Mouse (Mus musculus): ENCODE measurements around the gene Ms4a7.
"Not testable (repeated sequence)": the region's sequence is repeated elsewhere in the genome, so short reads cannot be mapped to it uniquely, and the experiment has no call there.

Ms4a7 gene

GRCm38 (mm10) chr19:11335932-11336331, at the start of gene Ms4a7:
Ms4a7 (minus strand) TSS chr19:11336146.
- DNase-seq (ENCODE audit: low spot score in 2 of 2): no peak

GRCm38 (mm10) chr19:11376399-11376798, 40.5 kb upstream of the Ms4a7 start:
- DNase-seq (ENCODE audit: low spot score in 2 of 2): no peak

GRCm38 (mm10) chr19:11375273-11375672, 39.3 kb upstream of the Ms4a7 start, which contains the start of gene Ms4a4a:
Ms4a4a (plus strand) TSS chr19:11375523.
- DNase-seq (ENCODE audit: low spot score in 2 of 2): no peak

- no peak for DNase-seq (ENCODE audit: low spot score in 2 of 2)
Observed at GRCm38 (mm10) chr19:11371181-11371580, 35.2 kb upstream of the Ms4a7 start.

DNA sequence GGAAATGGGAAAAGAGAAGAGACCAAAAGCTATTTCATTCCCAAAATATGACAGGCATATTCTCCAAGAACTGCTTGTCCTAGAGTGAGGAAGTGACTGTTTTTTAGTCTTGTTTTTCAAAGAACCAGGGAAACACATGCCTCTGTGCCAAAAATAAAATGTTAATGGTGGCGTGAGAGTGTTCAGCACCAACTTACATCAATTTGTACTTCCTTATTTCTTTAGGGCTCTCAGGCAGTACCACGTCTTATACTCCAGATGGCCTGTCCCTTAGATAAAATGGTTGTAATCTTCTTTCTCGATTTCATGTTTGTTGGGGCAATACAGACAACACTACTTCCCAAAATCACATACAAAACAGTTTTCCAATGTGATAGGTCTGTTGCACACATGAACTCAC, 32.4 kb upstream of the Ms4a7 start:
- no peak for DNase-seq (ENCODE audit: low spot score in 2 of 2)

DNA sequence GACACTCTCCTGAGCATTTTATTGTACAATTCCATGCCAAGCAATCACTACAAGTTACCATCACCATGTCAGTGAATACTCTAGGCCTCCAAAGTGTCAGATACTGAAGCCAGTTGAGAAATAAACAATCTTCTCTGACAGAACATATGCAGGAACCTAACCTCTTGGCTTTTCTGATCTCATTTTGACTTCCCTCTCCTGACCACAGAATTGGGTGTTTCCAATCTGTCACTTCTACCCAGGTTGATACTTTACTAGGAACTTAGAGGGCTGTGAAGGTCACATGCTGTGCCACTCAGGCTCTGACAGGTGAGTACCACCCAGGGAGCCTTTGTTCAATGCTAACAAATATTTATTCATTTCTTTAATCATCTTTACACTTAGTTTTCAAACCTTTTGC, 26.1 kb upstream of the Ms4a7 start:
- DNase-seq (ENCODE audit: low spot score in 2 of 2): no peak

- no peak for DNase-seq (ENCODE audit: low spot score in 2 of 2)
Observed at GRCm38 (mm10) chr19:11360106-11360505, 24.2 kb upstream of the Ms4a7 start.

- no peak for DNase-seq (ENCODE audit: low spot score in 2 of 2)
Observed at GRCm38 (mm10) chr19:11355730-11356129, 19.8 kb upstream of the Ms4a7 start.

DNA sequence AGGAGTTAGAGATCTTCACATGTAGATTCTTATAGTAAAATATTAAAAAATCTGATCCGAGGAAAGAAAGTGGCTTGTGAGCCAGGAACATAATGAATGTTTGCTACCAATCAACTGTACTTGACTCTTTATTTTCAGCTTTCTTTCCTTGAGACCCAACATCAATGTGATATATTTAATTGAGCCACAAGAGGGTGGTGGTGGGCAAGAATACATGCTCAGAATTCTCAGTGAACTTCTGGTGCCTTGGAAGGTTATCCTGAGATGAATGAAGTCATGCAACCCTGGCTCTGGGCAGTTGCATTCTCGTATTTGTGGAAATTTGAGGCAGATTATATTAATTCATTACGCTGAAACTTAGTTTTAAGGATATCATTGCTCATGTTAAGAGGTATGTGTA, 15.9 kb upstream of the Ms4a7 start:
- no peak for DNase-seq (ENCODE audit: low spot score in 2 of 2)

DNA sequence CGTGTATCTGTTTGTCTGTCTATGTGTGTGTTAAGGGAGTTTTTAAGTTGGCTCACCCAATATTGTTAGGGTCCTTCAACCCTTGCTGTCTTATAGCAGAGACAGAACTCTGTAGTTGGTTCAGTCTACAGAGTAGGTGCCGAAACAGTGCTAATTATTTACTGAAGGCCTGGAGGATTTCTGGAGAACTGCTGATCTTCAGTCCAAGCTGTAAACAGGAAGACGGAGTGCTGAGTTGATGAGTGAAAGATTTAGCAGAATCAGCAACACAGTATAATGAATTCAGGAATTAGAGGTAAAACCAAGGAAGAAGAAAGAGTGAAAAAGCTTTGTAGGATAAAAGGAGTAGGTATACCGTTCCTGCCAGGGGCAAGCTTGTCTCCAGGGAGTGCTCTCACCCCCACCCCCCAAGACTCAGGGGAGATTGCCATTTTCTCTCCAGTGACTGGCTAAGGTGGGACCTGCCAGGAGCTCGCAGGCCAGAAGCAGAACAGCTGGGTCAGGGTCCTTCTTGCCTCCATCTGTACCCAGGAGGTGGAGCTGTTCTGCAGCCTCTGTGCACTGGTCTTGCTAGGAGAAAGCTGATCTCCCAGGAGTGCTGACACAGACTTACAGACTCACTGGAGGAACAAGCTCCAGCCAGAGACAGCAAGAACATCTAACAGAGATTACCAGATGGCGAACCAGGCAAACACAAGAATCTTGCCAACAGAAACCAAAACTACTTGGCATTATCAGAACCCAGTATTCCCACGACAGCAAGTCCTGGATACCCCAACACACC, 13.9 kb upstream of the Ms4a7 start:
- DNase-seq (ENCODE audit: low spot score in 2 of 2): no peak

DNA sequence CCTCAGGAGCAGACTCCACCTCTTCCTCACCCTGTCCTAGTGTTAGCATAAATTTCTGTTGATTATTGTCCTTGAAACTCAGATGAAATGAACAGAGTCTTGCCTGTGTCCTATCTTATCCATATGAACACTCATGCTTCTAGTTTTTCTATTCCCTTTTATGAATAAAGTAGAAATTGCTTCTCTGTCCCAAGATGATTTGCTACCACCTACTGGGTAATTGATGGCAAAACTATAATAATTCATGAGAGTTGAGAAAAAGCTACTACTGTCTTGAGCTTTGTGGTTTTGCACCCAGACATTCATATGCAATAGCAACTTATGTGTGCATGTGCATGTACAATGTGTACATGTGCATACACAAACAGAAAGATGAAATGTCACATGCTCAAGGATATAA, 8.0 kb upstream of the Ms4a7 start:
- no peak for DNase-seq (ENCODE audit: low spot score in 2 of 2)

DNA sequence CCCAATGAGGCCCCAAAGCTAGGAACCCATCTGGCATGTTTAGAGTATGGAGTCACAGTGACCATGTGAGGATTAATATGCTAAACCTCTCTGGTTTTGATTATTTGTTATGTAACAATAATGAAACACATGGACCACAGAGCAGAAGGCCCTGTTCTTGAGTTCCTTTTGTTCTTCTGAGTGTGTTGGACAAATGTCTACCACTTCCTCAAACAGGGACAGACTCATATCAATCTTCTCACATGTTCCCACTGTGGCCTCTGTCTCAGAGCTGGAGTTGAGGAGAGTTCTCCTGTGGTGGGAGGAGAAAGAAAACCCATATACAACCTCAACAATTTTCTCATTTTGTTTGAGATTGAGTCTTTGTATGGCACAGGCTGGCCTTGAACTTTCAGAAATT, 7.2 kb upstream of the Ms4a7 start:
- no peak for DNase-seq (ENCODE audit: low spot score in 2 of 2)

DNA sequence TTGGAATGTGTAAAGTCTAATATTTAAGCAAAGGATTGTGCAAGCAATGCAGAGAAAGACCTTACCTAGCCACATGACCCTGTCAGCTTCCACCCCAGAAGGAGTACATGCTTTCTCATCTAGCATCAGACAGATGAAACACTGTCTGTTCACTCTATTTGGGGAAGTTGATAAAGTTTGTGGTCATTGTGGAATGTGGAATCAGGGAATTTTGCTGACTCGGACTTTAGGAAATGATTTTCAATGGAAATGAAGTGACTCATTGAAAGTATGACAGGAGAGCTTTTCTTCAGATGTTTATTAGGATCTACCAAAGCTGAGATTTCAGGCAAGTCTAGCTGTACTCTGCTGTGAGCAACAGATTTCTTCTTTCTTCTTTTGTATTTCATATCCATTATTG, 14.8 kb downstream of the Ms4a7 start:
- DNase-seq (ENCODE audit: low spot score in 2 of 2): no peak

GRCm38 (mm10) chr19:11316786-11317185, 19.2 kb downstream of the Ms4a7 start:
- no peak for DNase-seq (ENCODE audit: low spot score in 2 of 2)

DNA sequence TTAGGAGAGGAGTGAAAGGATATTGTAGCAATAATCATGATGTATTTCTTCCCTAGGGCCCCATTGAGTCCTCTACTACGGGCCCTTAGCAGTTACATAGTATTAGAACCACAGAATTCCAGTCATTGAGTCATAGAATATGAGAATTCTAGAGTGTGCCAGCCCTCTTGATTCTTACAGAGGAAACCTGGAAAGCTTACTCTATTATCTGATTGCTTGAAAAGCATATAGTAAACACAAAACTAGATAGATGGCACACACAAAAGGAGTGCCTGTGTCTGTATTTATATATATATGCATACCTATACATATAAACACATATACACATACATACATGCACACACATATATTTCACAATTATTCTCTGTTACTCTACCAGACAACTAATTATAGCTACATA, 21.6 kb downstream of the Ms4a7 start, which contains the start of gene Ms4a14:
TSS of gene Ms4a14 (minus strand) at position 101 of the 400 bp plus-strand sequence.
- DNase-seq (ENCODE audit: low spot score in 2 of 2): no peak

DNA sequence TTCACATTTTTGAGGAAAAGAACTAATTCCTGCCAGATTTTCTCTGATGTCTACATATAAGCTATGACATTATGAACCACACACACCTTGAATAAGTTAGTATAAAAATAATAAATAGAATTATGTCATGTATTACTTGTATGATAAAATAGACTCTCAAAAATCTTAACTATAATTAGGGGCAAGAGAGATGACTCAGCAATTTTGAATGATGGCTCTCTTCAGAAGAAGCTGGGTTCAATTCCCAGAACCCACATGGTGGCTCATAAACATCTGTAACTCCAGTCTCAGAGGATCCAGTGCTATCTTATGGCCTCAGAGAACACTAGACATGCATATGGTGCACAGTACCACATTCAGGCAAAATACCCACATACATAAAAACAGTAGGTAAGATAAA, 27.1 kb downstream of the Ms4a7 start:
- DNase-seq (ENCODE audit: low spot score in 2 of 2): no peak

DNA sequence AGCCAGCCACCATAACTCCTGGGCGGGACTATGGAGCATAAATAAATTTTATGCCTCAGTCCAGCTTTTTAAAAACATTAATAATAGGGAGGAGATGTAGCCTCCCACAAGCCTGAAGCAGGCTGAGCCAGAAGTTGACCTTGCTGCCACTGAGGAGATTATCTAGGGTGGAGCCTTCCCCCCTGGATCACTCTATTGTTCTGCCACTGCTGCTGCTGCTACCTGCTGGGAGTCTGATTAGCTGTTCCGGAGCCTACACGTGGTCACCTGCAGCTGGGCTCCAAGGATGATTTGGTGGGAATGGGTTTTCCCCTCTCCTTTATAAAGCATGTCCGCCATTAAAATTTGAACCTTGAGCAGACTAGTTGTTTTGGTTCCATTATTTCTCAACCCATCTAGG, 36.4 kb downstream of the Ms4a7 start:
- DNase-seq (ENCODE audit: low spot score in 2 of 2): not testable (repeated sequence)

DNA sequence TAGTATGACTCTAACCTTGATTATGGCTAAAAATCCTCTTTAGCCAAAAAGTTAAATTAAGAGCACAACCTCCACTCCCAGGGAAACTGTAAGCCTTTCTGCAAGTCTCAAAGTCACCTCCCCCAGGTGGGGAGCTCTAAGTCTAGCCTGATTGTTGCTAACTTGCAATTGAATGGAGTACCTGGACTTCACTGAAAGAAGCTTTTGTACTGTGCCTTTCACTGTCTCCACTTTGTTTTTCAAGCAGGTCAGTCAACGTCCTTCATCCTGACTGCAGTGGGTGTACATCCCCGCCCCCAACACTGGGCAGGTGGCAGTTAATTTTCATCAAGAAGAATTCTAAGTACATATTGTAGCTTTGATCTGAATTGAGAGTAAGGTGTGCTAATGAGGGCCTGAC, 37.0 kb downstream of the Ms4a7 start:
- no peak for DNase-seq (ENCODE audit: low spot score in 2 of 2)

DNA sequence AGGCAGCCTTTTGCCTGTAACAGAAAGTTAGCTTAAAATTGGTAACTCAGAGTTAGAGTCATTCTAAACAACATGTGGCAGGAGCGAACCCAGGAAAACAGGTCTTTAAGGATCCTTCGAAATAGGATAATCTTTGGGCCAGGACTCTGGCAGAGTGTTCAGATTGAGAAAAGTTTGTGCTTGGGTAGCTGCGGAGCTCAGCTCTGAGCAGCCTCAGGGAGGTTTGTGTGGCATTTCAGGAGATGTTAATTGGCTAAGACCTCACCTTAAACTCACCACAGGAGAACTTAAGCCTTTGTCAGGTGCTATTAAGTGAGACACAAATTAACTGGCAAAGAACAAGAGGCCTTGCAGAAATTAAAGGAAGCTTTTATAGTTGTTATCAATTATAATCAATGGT, 42.3 kb downstream of the Ms4a7 start:
- DNase-seq (ENCODE audit: low spot score in 2 of 2): not testable (repeated sequence)

GRCm38 (mm10) chr19:11292990-11293389, 43.0 kb downstream of the Ms4a7 start:
- no peak for DNase-seq (ENCODE audit: low spot score in 2 of 2)

GRCm38 (mm10) chr19:11283773-11284172, 52.2 kb downstream of the Ms4a7 start, which contains the start of gene Ms4a5:
Ms4a5 (minus strand) TSS chr19:11283873.
- no peak for DNase-seq (ENCODE audit: low spot score in 2 of 2)

DNA sequence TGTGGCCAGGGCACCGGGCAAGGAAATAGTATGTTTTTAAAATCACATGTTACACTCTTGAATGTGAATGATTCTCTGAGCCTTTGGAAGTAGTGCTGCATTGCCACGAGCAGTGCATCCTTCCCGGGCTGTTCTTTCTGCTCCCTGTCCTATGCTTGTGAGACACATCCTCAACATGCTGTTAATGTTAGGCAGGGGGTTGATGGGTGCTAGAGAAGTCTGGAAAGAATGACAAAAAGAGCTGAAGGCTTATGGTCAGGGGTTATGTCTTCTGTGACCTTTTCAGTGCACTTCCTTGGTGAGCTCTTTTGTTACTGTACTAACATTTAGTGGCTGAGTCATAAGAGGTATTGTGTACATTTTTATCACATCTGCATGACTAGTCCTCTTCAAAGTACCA, 55.7 kb downstream of the Ms4a7 start:
- DNase-seq (ENCODE audit: low spot score in 2 of 2): no peak

DNA sequence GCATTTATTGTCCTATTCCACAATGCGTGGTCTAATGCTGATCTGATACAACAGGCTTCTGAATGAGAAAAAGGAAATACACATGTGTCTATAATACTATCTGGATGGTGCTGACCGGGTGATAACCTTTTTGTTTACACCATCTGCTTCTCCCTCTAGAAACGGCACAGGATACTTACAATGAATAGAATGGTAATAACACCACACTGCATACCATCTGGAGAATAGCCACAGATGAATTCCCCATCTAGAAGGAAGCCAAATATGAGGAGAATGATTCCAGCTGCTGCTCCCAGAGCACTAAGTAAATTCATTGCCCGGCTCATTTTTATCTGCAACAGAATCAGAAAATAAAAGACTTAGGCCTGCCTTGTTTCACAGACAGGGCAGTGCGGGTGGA, 59.5 kb downstream of the Ms4a7 start:
- DNase-seq (ENCODE audit: low spot score in 2 of 2): no peak

All from cerebellum, postnatal 4 days (tissue).